Mouse (Mus musculus): ENCODE measurements at regions not wholly inside any gene's neighbourhood (a gene's known extent, or its start where the extent isn't known, plus 50 kb on each side); places are given as distances from the start of the nearest gene placed in this dataset.
"Not testable (repeated sequence)": the region's sequence is repeated elsewhere in the genome, so short reads cannot be mapped to it uniquely, and the experiment has no call there.

GRCm38 (mm10) chr14:84157412-84157811 is 286.0 kb upstream of the Pcdh17 start:
- no peak for DNase-seq (ENCODE audit: extremely low spot score in 1 of 2, low spot score in 1 of 2)

- peak; percentile 9 to 11 for DNase-seq (ENCODE audit: extremely low spot score in 1 of 2, low spot score in 1 of 2)
These were observed 267.9 kb upstream of the Pcdh17 start for GRCm38 (mm10) chr14:84175446-84175845.

- no peak for DNase-seq (ENCODE audit: extremely low spot score in 1 of 2, low spot score in 1 of 2)
These were observed 232.4 kb upstream of the Pcdh17 start for GRCm38 (mm10) chr14:84210949-84211348.

- no peak for DNase-seq (ENCODE audit: extremely low spot score in 1 of 2, low spot score in 1 of 2)
These were observed 220.4 kb upstream of the Pcdh17 start for GRCm38 (mm10) chr14:84222996-84223395.

- DNase-seq (ENCODE audit: extremely low spot score in 1 of 2, low spot score in 1 of 2): no peak
These were observed 219.4 kb upstream of the Pcdh17 start for GRCm38 (mm10) chr14:84223924-84224323.

- not testable (repeated sequence) for DNase-seq (ENCODE audit: extremely low spot score in 1 of 2, low spot score in 1 of 2)
These were observed 195.4 kb upstream of the Pcdh17 start for GRCm38 (mm10) chr14:84248006-84248405.

- DNase-seq (ENCODE audit: extremely low spot score in 1 of 2, low spot score in 1 of 2): no peak
These were observed 190.8 kb upstream of the Pcdh17 start for GRCm38 (mm10) chr14:84252583-84252982.

- peak in 1 of 2 experiments; percentile 7 for DNase-seq (ENCODE audit: extremely low spot score in 1 of 2, low spot score in 1 of 2)
These were observed 185.7 kb upstream of the Pcdh17 start for GRCm38 (mm10) chr14:84257671-84258070.

- DNase-seq (ENCODE audit: extremely low spot score in 1 of 2, low spot score in 1 of 2): no peak
These were observed 184.7 kb upstream of the Pcdh17 start for GRCm38 (mm10) chr14:84258633-84259032.

GRCm38 (mm10) chr14:84263936-84264335 is 179.4 kb upstream of the Pcdh17 start:
- no peak for DNase-seq (ENCODE audit: extremely low spot score in 1 of 2, low spot score in 1 of 2)

GRCm38 (mm10) chr14:84266217-84266616 is 177.1 kb upstream of the Pcdh17 start:
- DNase-seq (ENCODE audit: extremely low spot score in 1 of 2, low spot score in 1 of 2): no peak

- no peak for DNase-seq (ENCODE audit: extremely low spot score in 1 of 2, low spot score in 1 of 2)
These were observed 159.7 kb upstream of the Pcdh17 start for GRCm38 (mm10) chr14:84283440-84284203.

GRCm38 (mm10) chr14:84320738-84321137 is 122.6 kb upstream of the Pcdh17 start:
- no peak for DNase-seq (ENCODE audit: extremely low spot score in 1 of 2, low spot score in 1 of 2)

- no peak for DNase-seq (ENCODE audit: extremely low spot score in 1 of 2, low spot score in 1 of 2)
These were observed 103.8 kb upstream of the Pcdh17 start for GRCm38 (mm10) chr14:84339604-84340003.
